Mouse (Mus musculus) gastrocnemius, postnatal 36 days (tissue): Measurements from ENCODE around the gene Pi4k2a. TPM values are rescaled to one million over a fixed set of nuclear protein-coding genes. Genes with fewer than 3 reads are reported as not detected.
"Not testable (repeated sequence)": the region's sequence is repeated elsewhere in the genome, so short reads cannot be mapped to it uniquely, and the experiment has no call there.

Experiments
- DNase-seq, 2 experiments: peaks; one replicate each; pipeline ENCODE4 v3.0.0; 2022
- intact Hi-C: fragments of 180-260 bp; cut with DNase I; formaldehyde crosslinking; loops from one replicate; pipeline ENCODE4 v1.15.1; 2025
- total RNA-seq, 2 experiments: library from RNA; stranded (reverse); gene quantifications; 2 replicates each; pipeline ENCODE4 v1.2.3; 2021

The Pi4k2a gene
- total RNA-seq, 2 experiments from 2014 or later, result 11.0 to 14.1 TPM

GRCm38 (mm10) chr19:42078566-42078965, 11.7 kb upstream of the Pi4k2a start:
- intact Hi-C loops, result no loop called here
- DNase-seq, result no peak

DNA sequence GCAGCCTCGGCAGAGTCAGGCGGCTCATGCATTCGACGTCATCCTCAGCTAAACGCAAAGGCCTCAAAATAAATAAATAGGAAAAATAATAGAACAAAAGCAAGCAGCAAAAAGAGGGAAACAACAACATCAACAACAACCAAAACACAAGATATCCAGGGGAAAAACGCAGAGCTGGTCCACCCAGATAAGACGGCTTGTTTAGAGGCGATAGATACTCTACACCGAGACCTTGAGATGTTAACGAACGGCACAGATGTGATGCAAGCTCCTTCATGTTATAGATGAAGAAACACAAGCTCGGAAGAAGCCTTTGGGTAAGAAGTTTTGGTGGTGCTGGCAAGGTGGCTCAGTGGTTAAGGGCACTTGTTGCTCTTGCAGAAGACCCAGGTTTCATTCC, 11.3 kb upstream of the Pi4k2a start:
- no peak for DNase-seq
- intact Hi-C loops, result no loop called here

- intact Hi-C loops, result no loop called here
- DNase-seq, result no peak
Observed at GRCm38 (mm10) chr19:42079950-42080349, 10.3 kb upstream of the Pi4k2a start.

GRCm38 (mm10) chr19:42080469-42080868, 9.8 kb upstream of the Pi4k2a start:
- intact Hi-C loops, result no loop called here
- DNase-seq, result no peak

- intact Hi-C loops, result not testable (repeated sequence)
Observed at GRCm38 (mm10) chr19:42081613-42082012, 8.7 kb upstream of the Pi4k2a start.

DNA sequence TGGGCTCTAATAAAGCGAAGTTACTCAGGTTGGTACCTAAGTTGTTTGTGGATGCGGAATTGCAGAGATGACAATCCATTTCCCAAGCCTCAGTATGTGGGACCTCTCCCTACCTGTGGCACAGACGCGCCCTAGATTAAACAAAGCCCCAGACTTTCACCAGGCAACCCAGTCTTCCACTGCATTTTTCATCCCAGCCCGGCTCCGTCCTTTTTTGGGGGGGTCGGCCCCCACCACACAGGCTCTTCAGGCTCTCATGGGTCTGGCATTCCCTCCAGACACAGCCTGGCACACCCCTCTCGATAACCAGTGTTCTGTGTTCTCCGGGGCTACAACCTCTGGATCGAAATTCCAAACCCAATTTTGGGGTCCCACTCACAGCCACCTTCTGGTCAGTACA, 4.6 kb upstream of the Pi4k2a start:
- no peak for DNase-seq
- intact Hi-C loops, result no loop called here

More at GRCm38 (mm10) chr19:42081613-42082012, 8.7 kb upstream of the Pi4k2a start:
- DNase-seq, result not testable (repeated sequence)

- intact Hi-C loops, result no loop called here
- DNase-seq, result peak; percentile 35 to 57
Observed at GRCm38 (mm10) chr19:42086166-42086565, 4.1 kb upstream of the Pi4k2a start, which contains the start of gene Morn4. TSS of gene Morn4 (minus strand) at chr19:42086357.

GRCm38 (mm10) chr19:42089103-42089747, 1.0 kb upstream of the Pi4k2a start:
- peak; percentile 23 to 40 for DNase-seq
- intact Hi-C loops, result no loop called here

DNA sequence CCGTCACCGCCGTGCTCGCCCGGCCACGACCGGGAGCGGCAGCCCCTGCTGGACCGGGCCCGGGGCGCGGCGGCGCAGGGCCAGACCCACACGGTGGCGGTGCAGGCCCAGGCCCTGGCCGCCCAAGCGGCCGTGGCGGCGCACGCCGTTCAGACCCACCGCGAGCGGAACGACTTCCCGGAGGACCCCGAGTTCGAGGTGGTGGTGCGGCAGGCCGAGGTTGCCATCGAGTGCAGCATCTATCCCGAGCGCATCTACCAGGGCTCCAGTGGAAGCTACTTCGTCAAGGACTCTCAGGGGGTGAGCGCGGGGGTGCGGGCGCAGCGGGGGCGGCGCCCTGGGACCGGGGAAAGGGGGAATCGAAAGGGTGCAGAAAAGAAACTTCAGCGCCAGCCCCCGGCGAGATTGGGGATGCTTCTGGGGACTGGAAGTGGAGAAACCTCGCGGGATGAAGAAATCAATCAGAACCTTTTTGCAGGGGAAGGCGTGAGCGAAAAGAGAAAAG, 419 bp downstream of the Pi4k2a start:
- intact Hi-C loops, result no loop called here
- DNase-seq, result no peak

DNA sequence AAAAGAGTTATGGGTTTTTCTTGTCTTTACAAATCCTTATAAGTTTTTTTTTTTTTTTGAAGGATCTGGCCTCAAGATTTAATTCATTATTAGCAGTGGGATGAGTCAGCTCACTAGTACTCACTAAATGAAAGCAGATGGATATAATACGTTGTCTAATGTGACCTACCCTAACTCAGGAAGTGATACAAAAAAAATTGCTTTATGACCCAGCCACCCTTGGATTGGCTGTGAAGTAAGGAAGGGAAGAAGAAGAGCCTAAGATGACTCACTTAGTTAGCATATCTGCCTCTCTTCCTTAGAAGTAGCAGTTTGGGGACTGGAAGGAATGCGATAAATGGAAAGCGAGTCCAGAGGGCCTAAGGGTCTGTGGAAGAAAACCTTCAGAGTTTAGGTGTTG, 9.1 kb downstream of the Pi4k2a start:
- DNase-seq, result no peak
- intact Hi-C loops, result no loop called here

- no peak for DNase-seq
Observed at GRCm38 (mm10) chr19:42104681-42105080, 14.4 kb downstream of the Pi4k2a start.

DNA sequence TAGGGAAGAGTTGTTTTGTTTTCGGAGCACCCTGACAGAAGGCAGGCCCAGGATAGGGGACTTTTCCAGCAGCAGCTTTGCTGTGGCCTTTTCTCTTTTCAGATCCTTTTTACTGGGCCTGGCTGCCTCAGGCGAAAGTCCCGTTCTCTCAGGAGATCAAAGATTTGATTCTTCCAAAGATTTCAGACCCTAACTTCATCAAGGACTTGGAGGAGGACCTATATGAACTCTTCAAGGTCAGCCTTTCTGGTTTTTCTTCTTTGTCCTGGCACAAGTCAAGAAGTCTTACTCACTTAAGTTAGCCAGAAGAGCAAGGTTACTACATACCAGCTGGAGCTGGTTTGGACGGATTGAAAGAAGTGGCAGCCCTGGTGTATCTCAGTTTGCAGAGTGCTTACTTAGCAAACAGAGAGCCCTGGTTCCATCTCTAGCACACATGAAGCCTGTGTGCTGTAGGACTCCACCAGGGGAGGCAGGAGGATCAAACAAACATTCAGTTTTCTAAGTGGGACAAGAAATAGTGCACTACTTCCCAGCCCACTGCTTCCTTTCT, 25.6 kb downstream of the Pi4k2a start:
- DNase-seq, result no peak
- intact Hi-C loops, result no loop called here

More at GRCm38 (mm10) chr19:42104681-42105080, 14.4 kb downstream of the Pi4k2a start:
- intact Hi-C loops, result no loop called here

DNA sequence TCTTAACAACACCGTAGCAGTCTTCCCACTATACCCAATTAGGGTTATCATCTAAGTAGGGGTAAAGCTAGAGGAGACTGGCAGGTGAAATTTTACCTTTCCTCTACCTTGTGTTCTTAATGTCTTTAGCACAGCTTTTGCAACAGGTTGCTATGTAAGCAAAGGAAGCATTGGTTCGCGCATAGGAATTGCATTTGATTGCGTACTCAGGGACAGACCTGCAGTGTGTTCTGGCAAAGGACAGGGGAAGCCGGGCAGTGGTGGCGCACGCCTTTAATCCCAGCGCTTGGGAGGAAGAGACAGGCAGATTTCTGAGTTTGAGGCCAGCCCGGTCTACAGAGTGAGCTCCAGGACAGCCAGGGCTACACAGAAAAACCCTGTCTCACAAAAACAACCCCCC, 27.9 kb downstream of the Pi4k2a start:
- DNase-seq, result no peak
- intact Hi-C loops, result no loop called here

- no peak for DNase-seq
- intact Hi-C loops, result no loop called here
Observed at GRCm38 (mm10) chr19:42118596-42118995, 28.3 kb downstream of the Pi4k2a start.

- intact Hi-C loops, result no loop called here
- DNase-seq, result no peak
Observed at GRCm38 (mm10) chr19:42120451-42120850, 30.2 kb downstream of the Pi4k2a start.

DNA sequence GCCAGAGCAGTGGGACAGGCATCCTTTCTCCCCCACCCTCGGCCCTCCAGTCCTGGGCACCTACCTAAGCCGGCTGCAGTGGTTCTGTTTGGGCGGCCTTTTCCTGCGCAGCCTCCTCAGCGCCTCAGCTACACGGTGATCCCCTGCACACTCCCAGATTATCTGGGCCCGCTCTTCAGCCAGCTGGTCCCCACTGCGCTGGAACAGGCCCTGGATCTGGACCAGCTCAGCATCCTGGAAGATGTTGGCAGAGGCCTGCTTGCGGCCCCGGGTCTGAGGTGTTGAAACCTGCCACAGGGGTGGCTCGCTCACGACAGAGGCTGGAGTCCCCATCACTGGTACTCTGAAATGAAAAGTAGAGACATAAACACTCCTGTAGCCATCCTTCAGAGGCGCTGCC, 34.4 kb downstream of the Pi4k2a start:
- DNase-seq, result no peak
- intact Hi-C loops, result no loop called here

DNA sequence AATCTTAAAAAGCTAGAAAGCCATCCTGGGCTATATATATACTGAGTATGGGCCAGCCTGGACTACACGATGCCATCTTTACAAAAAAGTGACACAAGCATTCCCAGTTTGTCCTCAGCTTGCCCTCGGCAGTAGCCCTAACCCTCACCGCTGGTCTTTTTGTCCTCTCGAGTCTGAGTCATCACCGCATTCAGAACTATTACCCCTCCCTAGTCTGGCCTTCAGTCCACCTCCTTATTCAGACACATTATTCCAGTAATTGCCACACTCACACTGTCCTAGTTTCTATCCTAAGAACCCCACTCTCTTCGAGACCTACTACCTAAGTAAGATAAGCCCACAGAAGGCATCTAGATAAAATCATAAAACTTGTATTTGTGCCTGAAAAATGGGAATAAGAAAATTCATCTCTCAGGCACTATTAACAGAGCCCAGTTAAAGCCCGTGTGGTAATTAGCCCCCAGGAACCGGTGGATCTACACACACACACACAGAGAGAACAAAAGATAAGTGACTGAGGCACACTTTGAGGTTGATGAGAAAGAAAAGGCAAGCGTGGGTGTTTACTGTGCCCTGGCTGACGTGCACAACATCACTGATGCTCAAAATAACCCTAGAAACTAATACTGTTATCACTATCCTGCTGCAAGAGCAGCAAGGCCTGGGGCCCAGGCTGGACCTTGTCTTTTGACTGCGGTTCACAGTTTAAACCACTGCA, 35.4 kb downstream of the Pi4k2a start:
- intact Hi-C loops, result no loop called here

GRCm38 (mm10) chr19:42126219-42126605, 35.9 kb downstream of the Pi4k2a start:
- no peak for DNase-seq
- intact Hi-C loops, result no loop called here

More for the DNA sequence above, 35.4 kb downstream of the Pi4k2a start:
- DNase-seq, result no peak

DNA sequence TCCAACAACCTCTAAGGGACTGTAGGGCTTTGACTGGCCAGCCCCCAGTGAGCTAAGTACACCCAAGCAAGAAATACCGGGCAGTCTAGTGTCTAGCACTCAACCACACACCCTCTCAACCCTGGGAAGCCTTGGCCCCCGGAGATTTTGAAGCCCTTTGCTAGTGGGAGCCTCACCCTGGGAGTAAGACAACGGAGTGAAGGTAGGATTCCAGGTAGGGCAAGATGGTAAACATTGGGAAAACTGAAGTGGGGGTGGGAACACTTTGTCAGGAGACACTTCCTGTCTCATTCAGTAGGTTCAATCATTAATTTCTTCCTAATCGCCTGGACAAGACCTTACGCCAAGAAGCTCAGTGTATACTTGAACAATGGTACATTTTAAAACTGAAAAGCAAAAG, 36.8 kb downstream of the Pi4k2a start:
- no peak for DNase-seq
- intact Hi-C loops, result no loop called here

- intact Hi-C loops, result no loop called here
- DNase-seq, result no peak
Observed at GRCm38 (mm10) chr19:42128052-42128740, 37.9 kb downstream of the Pi4k2a start.
